Mouse (Mus musculus) olfactory bulb, adult 2 months (tissue): ENCODE measurements around the gene Mdn1. TPM values are rescaled to one million over a fixed set of nuclear protein-coding genes. Genes with fewer than 3 reads are reported as not detected.

Experiments used
- H3K27ac ChIP-seq: fragments of 200-500 bp; 2 replicates; pipeline ENCODE4 v1.5.1; 2012; ENCODE audit warnings: low read depth, low read length; ENCODE audit not compliant: insufficient read depth
- H3K4me1 ChIP-seq: fragments of 200-500 bp; 2 replicates; pipeline ENCODE4 v1.6.1; 2012; ENCODE audit warnings: low read length; ENCODE audit not compliant: control insufficient read depth, insufficient read depth
- H3K4me3 ChIP-seq: fragments of 200-500 bp; 2 replicates; pipeline ENCODE4 v1.5.1; 2012; ENCODE audit warnings: mild to moderate bottlenecking, low read depth, low read length, moderate library complexity; ENCODE audit not compliant: insufficient read depth
- CTCF ChIP-seq: fragments of 200-500 bp; IDR thresholded peaks from 2 replicates; pipeline ENCODE4 v1.5.1; 2012; ENCODE audit warnings: low read depth, mild to moderate bottlenecking, low read length, moderate library complexity; ENCODE audit not compliant: insufficient read depth
- POLR2A ChIP-seq: fragments of 200-500 bp; IDR thresholded peaks from 2 replicates; pipeline ENCODE4 v1.6.1; 2012; ENCODE audit warnings: mild to moderate bottlenecking, low read depth, low read length, moderate library complexity; ENCODE audit not compliant: insufficient read depth
- WGBS: fragments of 180-500 bp; shearing (Covaris S2); methylation state at CpG from one replicate; pipeline ENCODE4 v1.1.7; 2018; 5-methylcytosine and 5-hydroxymethylcytosine counted together
- polyA plus RNA-seq: library from polyadenylated mRNA; stranded (reverse); fragments of >200 nt; gene quantifications from 2 replicates; pipeline ENCODE4 v1.2.4, GENCODE M21; 2012; ENCODE audit warnings: low replicate concordance; ENCODE audit not compliant: missing spikeins, insufficient read depth, insufficient read length

The Mdn1 gene
- polyA plus RNA-seq, 1 experiment: 22.4 TPM

- 58% methylated on average over 7 of the region's 7 CpGs for WGBS
- Histone ChIP-seq H3K4me1 (no peaks in the 10 kb centered on the region), H3K4me3 (no peak overlapping the region), H3K27ac (no peak overlapping the region)
- no peak for TF ChIP-seq CTCF
- no peak for TF ChIP-seq POLR2A
Observed at GRCm38 (mm10) chr4:32767471-32767870, 110.6 kb downstream of the Mdn1 start.

DNA sequence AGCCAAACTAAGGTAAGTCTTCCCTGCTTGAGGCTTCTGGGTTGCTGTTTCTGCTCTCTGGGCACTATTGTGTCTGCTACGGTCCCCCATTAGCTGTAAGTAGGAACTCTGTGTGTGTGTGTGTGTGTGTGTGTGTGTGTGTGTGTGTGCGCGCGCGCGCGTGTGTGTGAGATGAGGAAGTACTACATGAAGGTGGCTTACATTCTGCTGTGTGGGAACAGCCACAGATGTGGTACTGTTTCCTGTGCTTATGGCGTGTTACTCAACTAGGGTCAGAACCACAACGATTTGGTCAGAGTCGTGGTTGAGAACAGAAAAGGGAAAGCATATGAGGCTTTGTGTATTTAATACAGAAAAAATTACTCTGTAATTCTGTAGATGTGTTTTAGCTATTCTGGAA is 111.1 kb downstream of the Mdn1 start:
- no peak overlapping the region for H3K4me3 ChIP-seq
- WGBS: 82% methylated on average over 10 of the region's 10 CpGs
- no peaks in the 10 kb centered on the region for H3K4me1 ChIP-seq
- TF ChIP-seq CTCF (no peak), POLR2A (no peak)
- no peak overlapping the region for H3K27ac ChIP-seq

DNA sequence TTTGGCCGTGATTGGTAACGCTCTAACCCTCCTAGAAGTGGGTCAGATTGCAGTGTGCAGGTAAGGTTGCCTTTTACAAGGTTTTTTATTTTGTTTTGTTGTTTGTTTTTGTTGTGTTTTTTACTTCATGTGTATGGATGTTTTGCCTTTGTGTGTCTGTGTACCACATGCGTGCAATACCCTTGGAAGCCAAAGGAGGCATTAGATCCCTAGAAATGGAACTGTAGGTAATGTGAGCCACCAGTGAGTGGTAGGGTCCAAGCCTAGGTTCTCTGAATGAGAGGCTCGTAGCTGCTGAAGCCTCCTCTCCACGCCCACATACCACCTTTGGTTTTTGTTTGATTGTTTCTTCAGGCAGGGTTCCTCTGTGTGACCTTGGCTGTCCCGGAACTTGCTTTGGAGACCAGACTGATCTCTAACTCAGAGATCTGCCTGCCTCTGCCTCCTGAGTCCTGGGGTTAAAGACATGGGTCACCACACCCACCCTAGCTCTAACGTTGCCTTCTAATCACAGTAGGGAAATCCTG is 113.4 kb downstream of the Mdn1 start:
- no peak overlapping the region for H3K27ac ChIP-seq
- no peak overlapping the region for H3K4me3 ChIP-seq
- no peaks in the 10 kb centered on the region for H3K4me1 ChIP-seq
- 95% methylated on average over 7 of the region's 7 CpGs for WGBS
- no peak for TF ChIP-seq CTCF
- TF ChIP-seq POLR2A: no peak

- TF ChIP-seq POLR2A (no peak), CTCF (no peak)
- H3K4me1 ChIP-seq: no peaks in the 10 kb centered on the region
- H3K4me3 ChIP-seq: no peak overlapping the region
- 93% methylated on average over 4 of the region's 4 CpGs for WGBS
- H3K27ac ChIP-seq: no peak overlapping the region
Observed at GRCm38 (mm10) chr4:32779996-32780395, 123.1 kb downstream of the Mdn1 start.

GRCm38 (mm10) chr4:32787110-32787509 is 130.2 kb downstream of the Mdn1 start:
- Histone ChIP-seq H3K4me1 (no peaks in the 10 kb centered on the region), H3K27ac (no peak overlapping the region), H3K4me3 (no peak overlapping the region)
- 87% methylated on average over 1 of the region's 1 CpGs for WGBS
- TF ChIP-seq POLR2A: no peak
- no peak for TF ChIP-seq CTCF

GRCm38 (mm10) chr4:32789020-32789419 is 132.1 kb downstream of the Mdn1 start:
- H3K27ac ChIP-seq: no peak overlapping the region
- TF ChIP-seq POLR2A (no peak), CTCF (no peak)
- no peaks in the 10 kb centered on the region for H3K4me1 ChIP-seq
- 93% methylated on average over 4 of the region's 4 CpGs for WGBS
- no peak overlapping the region for H3K4me3 ChIP-seq

GRCm38 (mm10) chr4:32798976-32799375 is 142.1 kb downstream of the Mdn1 start:
- 97% methylated on average over 4 of the region's 4 CpGs for WGBS
- H3K4me3 ChIP-seq: no peak overlapping the region
- no peak overlapping the region for H3K27ac ChIP-seq
- TF ChIP-seq CTCF: no peak
- no peak for TF ChIP-seq POLR2A
- H3K4me1 ChIP-seq: 0 out of 2 replicates have a peak, but pooled peaks cover 2% of the 10 kb centered on the region

DNA sequence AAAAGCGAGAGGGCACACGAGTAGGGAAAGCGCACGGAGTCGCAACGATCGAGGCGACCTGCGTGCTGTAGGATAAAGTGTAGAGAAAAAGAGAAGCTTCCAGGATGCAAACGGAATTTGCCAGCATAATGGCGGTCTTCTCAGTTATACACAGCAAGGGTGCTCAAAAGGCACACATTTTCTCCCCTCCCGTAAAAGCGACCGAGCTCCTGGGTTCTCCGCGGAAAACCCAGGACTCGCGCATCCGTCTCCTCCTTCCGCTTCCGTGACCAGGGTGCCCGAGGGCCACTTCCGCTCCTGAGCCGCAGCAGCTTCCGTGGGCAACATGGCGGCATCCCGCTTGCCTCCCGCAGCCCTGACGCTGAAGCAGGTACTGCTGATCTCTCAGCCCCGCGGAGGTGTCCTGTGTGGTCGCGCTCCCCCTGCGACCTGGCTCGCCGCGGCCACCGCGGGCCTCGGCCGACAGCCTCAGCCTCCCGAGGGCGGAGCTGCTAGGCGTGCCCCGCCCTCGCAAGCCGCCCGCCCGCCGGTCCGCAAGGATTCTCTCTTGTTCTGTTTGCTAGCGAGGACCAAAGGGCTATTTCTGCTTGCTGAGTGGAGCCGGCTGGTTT is 143.2 kb downstream of the Mdn1 start, which contains the start of gene Lyrm2:
Lyrm2 (plus strand) TSS at position 288 of the 611 bp plus-strand sequence.
- under 1% methylated on average over 53 of the region's 53 CpGs for WGBS
- 0 out of 2 replicates have a peak, but pooled peaks cover 2% of the 10 kb centered on the region for H3K4me1 ChIP-seq
- TF ChIP-seq POLR2A (peak; percentile 60), CTCF (no peak)
- H3K4me3 ChIP-seq: peak within 1 kb of the TSS; percentile 63
- peak within 1 kb of the TSS; percentile 82 for H3K27ac ChIP-seq

GRCm38 (mm10) chr4:32800577-32801170 is 143.8 kb downstream of the Mdn1 start:
- Histone ChIP-seq H3K4me3 (peak overlapping the region; percentile 63), H3K27ac (peak overlapping the region; percentile 82; the same call in 1 of the 2 replicates), H3K4me1 (0 out of 2 replicates have a peak, but pooled peaks cover 2% of the 10 kb centered on the region)
- TF ChIP-seq POLR2A (no peak), CTCF (no peak)
- WGBS: 1% methylated on average over 9 of the region's 9 CpGs
